Mouse (Mus musculus) heart, postnatal 0 days (tissue): Measurements from ENCODE around the gene Pnpo. TPM values are rescaled to one million over a fixed set of nuclear protein-coding genes. Genes with fewer than 3 reads are reported as not detected.

ENCODE experiments used
- ATAC-seq: fragments of 200-750 bp; cut with Nextera tagmentation; 2 replicates; pipeline ENCODE4 v1.8.0; 2017; ENCODE audit warnings: low read depth, moderate number of reproducible peaks, moderate library complexity; ENCODE audit not compliant: insufficient read depth
- DNase-seq: peaks from one replicate; pipeline ENCODE4 v3.0.0-alpha.2; 2016; ENCODE audit warnings: low spot score
- H3K27ac ChIP-seq: fragments of 300-500 bp; sonication (generic); 2 replicates; pipeline ENCODE4 v1.5.1; 2014; ENCODE audit warnings: low read depth, mild to moderate bottlenecking
- H3K27me3 ChIP-seq: fragments of 300-500 bp; sonication (generic); 2 replicates; pipeline ENCODE4 v1.6.1; 2014; ENCODE audit warnings: low read length, mixed read lengths; ENCODE audit not compliant: control insufficient read depth, insufficient read depth
- H3K36me3 ChIP-seq: fragments of 300-500 bp; sonication (generic); replicated peaks from 2 replicates; pipeline ENCODE4 v1.6.1; 2014; ENCODE audit warnings: low read length, mixed read lengths; ENCODE audit not compliant: control insufficient read depth, insufficient read depth
- H3K4me1 ChIP-seq: fragments of 300-500 bp; sonication (generic); 2 replicates; pipeline ENCODE4 v1.6.1; 2014; ENCODE audit warnings: antibody characterized with exemption; ENCODE audit not compliant: control insufficient read depth, insufficient read depth
- H3K4me2 ChIP-seq: fragments of 300-500 bp; sonication (generic); 2 replicates; pipeline ENCODE4 v1.6.1; 2014; ENCODE audit warnings: low read depth, mild to moderate bottlenecking, low read length, moderate library complexity
- H3K4me3 ChIP-seq: fragments of 300-500 bp; sonication (generic); 2 replicates; pipeline ENCODE4 v1.5.1; 2014; ENCODE audit warnings: low read depth, low read length
- H3K9ac ChIP-seq: fragments of 300-500 bp; sonication (generic); replicated peaks from 2 replicates; pipeline ENCODE4 v1.6.1; 2014; ENCODE audit warnings: low read depth, low read length, mixed read lengths
- H3K9me3 ChIP-seq: fragments of 300-500 bp; sonication (generic); replicated peaks from 2 replicates; pipeline ENCODE4 v1.6.1; 2016; ENCODE audit warnings: low read length; ENCODE audit not compliant: control insufficient read depth
- CTCF ChIP-seq: IDR thresholded peaks from 2 replicates; pipeline ENCODE4 v1.5.1; 2016; ENCODE audit warnings: antibody characterized with exemption, control low read depth, low read depth
- EP300 ChIP-seq: IDR thresholded peaks from 2 replicates; pipeline ENCODE4 v1.6.1; 2016; ENCODE audit warnings: antibody characterized with exemption, low read depth
- WGBS: fragments of 180-500 bp; shearing (Covaris S2); extraction: QIAGEN DNeasy Blood & Tissue Kit; methylation state at CpG from one replicate; pipeline ENCODE4 v1.1.7; 2014; 5-methylcytosine and 5-hydroxymethylcytosine counted together
- polyA plus RNA-seq: library from polyadenylated mRNA; unstranded; fragments of >200 nt; fragmentation: Nextera tagmentation; extraction: Ambion mirVana; gene quantifications from 2 replicates; pipeline ENCODE4 v1.2.1, GENCODE M21; 2015
- total RNA-seq: library from RNA; depleted of rRNA; stranded (reverse); fragments of >200 nt; gene quantifications from 2 replicates; pipeline ENCODE4 v1.2.3, GENCODE M21; 2014; ENCODE audit warnings: low replicate concordance

Pnpo gene
- total and polyA plus RNA-seq, 2 experiments from 2014 or later, result 20.9 to 28.1 TPM

GRCm38 (mm10) chr11:96917415-96917814 lies 26.4 kb downstream of the Pnpo start:
- Histone ChIP-seq H3K27me3 (no peaks in the 10 kb centered on the region), H3K36me3 (no peaks in the 10 kb centered on the region), H3K4me3 (no peak overlapping the region), H3K27ac (no peak overlapping the region), H3K4me2 (no peak overlapping the region), H3K9ac (no peak overlapping the region), H3K9me3 (no peaks in the 10 kb centered on the region), H3K4me1 (peaks cover 12% of the 10 kb centered on the region; the same call in 1 of the 2 replicates)
- ATAC-seq (no peak), DNase-seq (no peak)
- TF ChIP-seq EP300 (no peak), CTCF (no peak)
- WGBS, result 91% methylated on average over 6 of the region's 6 CpGs

- peak overlapping the region; percentile 72 for H3K4me3 ChIP-seq
- no peaks in the 10 kb centered on the region for H3K27me3 ChIP-seq
- ATAC-seq (peak; percentile 1), DNase-seq (no peak)
- peaks cover 12% of the 10 kb centered on the region; the same call in 1 of the 2 replicates for H3K4me1 ChIP-seq
- H3K9me3 ChIP-seq, result no peaks in the 10 kb centered on the region
- H3K9ac ChIP-seq, result no peak overlapping the region
- 0 out of 2 replicates have a peak, but pooled peaks cover 3% of the 10 kb centered on the region for H3K36me3 ChIP-seq
- peak overlapping the region; percentile 58 for H3K4me2 ChIP-seq
- WGBS, result 20% methylated on average over 13 of the region's 13 CpGs
- no peak overlapping the region for H3K27ac ChIP-seq
- TF ChIP-seq CTCF (no peak), EP300 (no peak)
Observed at GRCm38 (mm10) chr11:96916885-96917396, 26.8 kb downstream of the Pnpo start.

GRCm38 (mm10) chr11:96916044-96916884 lies 27.5 kb downstream of the Pnpo start, which contains the start of gene Cdk5rap3:
Gene Cdk5rap3 (minus strand): TSS chr11:96916496.
- under 1% methylated on average over 54 of the region's 55 CpGs for WGBS
- peak; percentile 97 for ATAC-seq
- Histone ChIP-seq H3K36me3 (peaks cover 10% of the 10 kb centered on the region; the same call in 1 of the 2 replicates), H3K9ac (peak within 1 kb of the TSS; percentile 49), H3K27me3 (no peaks in the 10 kb centered on the region), H3K9me3 (no peaks in the 10 kb centered on the region), H3K4me1 (peaks cover 12% of the 10 kb centered on the region; the same call in 1 of the 2 replicates), H3K4me2 (peak within 1 kb of the TSS; percentile 81), H3K4me3 (peak within 1 kb of the TSS; percentile 72), H3K27ac (peak within 1 kb of the TSS; percentile 79)
- peak; percentile 99 for DNase-seq
- TF ChIP-seq EP300, result no peak
- TF ChIP-seq CTCF, result peak; percentile 92

GRCm38 (mm10) chr11:96912682-96913081 lies 31.1 kb downstream of the Pnpo start:
- H3K4me3 ChIP-seq, result no peak overlapping the region
- no peaks in the 10 kb centered on the region for H3K9me3 ChIP-seq
- H3K4me2 ChIP-seq, result no peak overlapping the region
- H3K36me3 ChIP-seq, result peaks cover 28% of the 10 kb centered on the region
- no peaks in the 10 kb centered on the region for H3K27me3 ChIP-seq
- no peak overlapping the region for H3K27ac ChIP-seq
- ATAC-seq (no peak), DNase-seq (no peak)
- peaks cover 8% of the 10 kb centered on the region; the same call in 1 of the 2 replicates for H3K4me1 ChIP-seq
- TF ChIP-seq EP300 (no peak), CTCF (no peak)
- H3K9ac ChIP-seq, result no peak overlapping the region
- WGBS, result 60% methylated on average over 11 of the region's 11 CpGs

GRCm38 (mm10) chr11:96910003-96910402 lies 33.8 kb downstream of the Pnpo start:
- Histone ChIP-seq H3K9me3 (no peaks in the 10 kb centered on the region), H3K36me3 (peaks cover 34% of the 10 kb centered on the region), H3K27me3 (no peaks in the 10 kb centered on the region), H3K4me1 (peaks cover 10% of the 10 kb centered on the region; the same call in 1 of the 2 replicates), H3K4me2 (no peak overlapping the region), H3K27ac (no peak overlapping the region), H3K9ac (no peak overlapping the region), H3K4me3 (no peak overlapping the region)
- 27% methylated on average over 7 of the region's 7 CpGs for WGBS
- peak; percentile 87 for DNase-seq
- TF ChIP-seq EP300 (no peak), CTCF (peak; percentile 90)
- ATAC-seq, result peak; percentile 70
